Mouse (Mus musculus): ENCODE results near the gene Sf3a2. TPM values are rescaled to one million over a fixed set of nuclear protein-coding genes. Genes with fewer than 3 reads are reported as not detected.

Sf3a2 gene
- total and polyA plus RNA-seq, 3 experiments, result 50.4 to 210 TPM; not detected in 1

DNA sequence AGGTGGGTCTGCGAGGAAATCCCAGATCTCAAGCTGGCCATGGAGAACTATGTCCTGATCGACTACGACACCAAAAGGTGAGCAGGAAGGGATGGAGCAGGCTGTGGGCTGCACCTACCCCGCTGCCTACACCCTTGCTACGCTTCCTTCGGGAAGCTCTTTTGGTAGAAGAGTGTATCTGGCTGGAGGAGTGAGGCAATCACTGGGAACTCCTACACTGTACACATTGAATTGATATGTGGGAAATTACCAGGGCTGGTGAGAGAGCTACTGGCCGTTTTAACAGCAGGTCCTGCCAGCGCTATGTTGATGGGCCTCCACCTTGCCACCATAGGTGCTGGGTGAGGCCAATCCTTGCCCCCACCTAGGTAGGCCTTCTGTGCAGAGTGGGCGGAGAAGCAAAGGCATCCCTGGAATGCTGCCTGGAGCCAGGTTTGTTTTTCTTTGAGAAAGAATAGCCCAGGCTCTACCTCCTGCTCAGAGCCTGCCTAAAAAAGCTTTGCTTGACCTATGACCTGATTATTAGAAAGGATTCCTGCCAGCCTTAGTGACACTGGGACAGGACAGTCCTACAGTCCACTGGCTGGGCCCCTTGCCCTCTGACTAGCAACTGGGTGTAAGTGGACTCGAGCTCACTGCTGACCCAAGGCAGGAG is 31.7 kb upstream of the Sf3a2 start:
- Histone ChIP-seq H3K4me1 (ENCODE audit: control insufficient read depth in 1 of 2, insufficient read depth in 2 of 2, low read length in 2 of 2) (no peaks in the 10 kb centered on the region), H3K9ac (ENCODE audit: control insufficient read depth, low read depth, low read length, poor library complexity, severe bottlenecking) (no peak overlapping the region), H3K4me3 (ENCODE audit: control insufficient read depth in 1 of 2, insufficient read depth in 1 of 2, low read depth in 2 of 2, low read length in 2 of 2) (no peak overlapping the region), H3K27ac (ENCODE audit: control insufficient read depth, low read depth, low read length) (no peak overlapping the region), H3K9me3 (replicated peaks; ENCODE audit: insufficient read depth, low read length) (no peaks in the 10 kb centered on the region), H3K79me2 (ENCODE audit: control insufficient read depth, insufficient read depth, low read length, poor library complexity) (peaks cover 25% of the 10 kb centered on the region), H3K36me3 (ENCODE audit: control insufficient read depth in 1 of 2, insufficient read depth in 2 of 2, low read length in 2 of 2) (peaks cover 0 to 32% of the 10 kb centered on the region in 2 experiments; a peak in 2 of 4 replicates), H3K27me3 (ENCODE audit: control insufficient read depth in 1 of 2, insufficient read depth in 2 of 2, low read length in 2 of 2) (no peaks in the 10 kb centered on the region)
- DNase-seq (ENCODE audit: low read depth, low spot score), result no peak
- TF ChIP-seq NRF1 (IDR thresholded peaks at IDR 0.05; ENCODE audit: insufficient read depth, low read depth, low read length, poor library complexity, severe bottlenecking) (no peak), USF1 (IDR thresholded peaks at IDR 0.05; ENCODE audit: low read depth, low read length) (no peak), BHLHE40 (IDR thresholded peaks at IDR 0.05; ENCODE audit: borderline replicate concordance, low read depth, low read length) (no peak)

DNA sequence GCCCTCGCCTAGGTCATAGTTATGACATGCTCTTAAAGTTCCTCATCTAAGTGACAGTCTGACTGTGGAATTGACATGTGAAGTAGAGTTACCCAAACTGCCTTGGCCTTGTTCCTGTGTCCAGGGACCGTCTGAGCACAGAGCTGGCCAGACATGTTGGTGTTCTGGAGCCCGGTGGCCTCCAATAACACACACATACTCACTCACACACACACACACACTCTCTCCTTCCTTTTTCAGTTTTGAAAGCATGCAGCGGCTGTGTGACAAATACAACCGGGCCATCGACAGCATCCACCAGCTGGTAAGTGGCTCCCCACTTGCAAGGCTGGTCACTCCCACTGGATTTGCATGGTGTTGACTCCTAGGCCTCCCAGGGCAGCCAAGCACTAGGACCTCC is 29.6 kb upstream of the Sf3a2 start:
- H3K27me3 ChIP-seq (ENCODE audit: control insufficient read depth in 1 of 2, insufficient read depth in 2 of 2, low read length in 2 of 2), result no peaks in the 10 kb centered on the region
- peaks cover 2 to 7% of the 10 kb centered on the region in 2 experiments; a peak in 1 of 4 replicates for H3K4me1 ChIP-seq (ENCODE audit: control insufficient read depth in 1 of 2, insufficient read depth in 2 of 2, low read length in 2 of 2)
- H3K4me3 ChIP-seq (ENCODE audit: control insufficient read depth in 1 of 2, insufficient read depth in 1 of 2, low read depth in 2 of 2, low read length in 2 of 2), result no peak overlapping the region
- H3K79me2 ChIP-seq (ENCODE audit: control insufficient read depth, insufficient read depth, low read length, poor library complexity), result peaks cover 7% of the 10 kb centered on the region; the same call in 1 of the 2 replicates
- no peak for DNase-seq (ENCODE audit: low read depth, low spot score)
- peaks cover under 1 to 34% of the 10 kb centered on the region in 2 experiments; a peak in 3 of 4 replicates for H3K36me3 ChIP-seq (ENCODE audit: control insufficient read depth in 1 of 2, insufficient read depth in 2 of 2, low read length in 2 of 2)
- no peaks in the 10 kb centered on the region for H3K9me3 ChIP-seq (replicated peaks; ENCODE audit: insufficient read depth, low read length)
- H3K27ac ChIP-seq (ENCODE audit: control insufficient read depth, low read depth, low read length), result no peak overlapping the region
- H3K9ac ChIP-seq (ENCODE audit: control insufficient read depth, low read depth, low read length, poor library complexity, severe bottlenecking), result no peak overlapping the region
- TF ChIP-seq E2F4 (IDR thresholded peaks at IDR 0.05; ENCODE audit: borderline replicate concordance, low read depth, low read length) (no peak), RAD21 (IDR thresholded peaks at IDR 0.05; ENCODE audit: low read depth, low read length) (no peak), MAFK (IDR thresholded peaks at IDR 0.05; ENCODE audit: borderline replicate concordance, low read depth, low read length) (no peak), SIN3A (IDR thresholded peaks at IDR 0.05; ENCODE audit: low read length) (no peak), ETS1 (IDR thresholded peaks at IDR 0.05; ENCODE audit: low read depth, low read length) (no peak), POLR2AphosphoS2 (IDR thresholded peaks at IDR 0.05; ENCODE audit: low read length) (no peak), CHD2 (IDR thresholded peaks at IDR 0.05; ENCODE audit: low read length) (no peak), EP300 (IDR thresholded peaks at IDR 0.05; ENCODE audit: low read depth in 1 of 2, low read length in 2 of 2) (no peak), ZNF384 (IDR thresholded peaks at IDR 0.05; ENCODE audit: low read depth, low read length) (no peak), MYB (IDR thresholded peaks at IDR 0.05; ENCODE audit: low read depth, low read length) (no peak), JUND (IDR thresholded peaks at IDR 0.05; ENCODE audit: low read depth, low read length) (no peak), GATA1 (IDR thresholded peaks at IDR 0.05; ENCODE audit: low read depth, low read length) (no peak), USF2 (IDR thresholded peaks at IDR 0.05; ENCODE audit: borderline replicate concordance in 1 of 2, insufficient read depth in 1 of 2, low read depth in 1 of 2, low read length in 2 of 2) (no peak), MAZ (IDR thresholded peaks at IDR 0.05; ENCODE audit: low read depth, low read length) (no peak), UBTF (IDR thresholded peaks at IDR 0.05; ENCODE audit: borderline replicate concordance, insufficient read depth, low read depth, low read length) (no peak), TCF12 (IDR thresholded peaks at IDR 0.05; ENCODE audit: low read depth, low read length) (no peak)

All from MEL (cell line).